Mouse (Mus musculus) Muller cell, postnatal 12 days (primary cell): ENCODE measurements around the gene Zfp991.
"Not testable (repeated sequence)": the region's sequence is repeated elsewhere in the genome, so short reads cannot be mapped to it uniquely, and the experiment has no call there.

Source experiments
- DNase-seq: peaks from one replicate; pipeline ENCODE4 v3.0.0-alpha.2; 2015; ENCODE audit errors: inconsistent ontology term

Zfp991 gene

DNA sequence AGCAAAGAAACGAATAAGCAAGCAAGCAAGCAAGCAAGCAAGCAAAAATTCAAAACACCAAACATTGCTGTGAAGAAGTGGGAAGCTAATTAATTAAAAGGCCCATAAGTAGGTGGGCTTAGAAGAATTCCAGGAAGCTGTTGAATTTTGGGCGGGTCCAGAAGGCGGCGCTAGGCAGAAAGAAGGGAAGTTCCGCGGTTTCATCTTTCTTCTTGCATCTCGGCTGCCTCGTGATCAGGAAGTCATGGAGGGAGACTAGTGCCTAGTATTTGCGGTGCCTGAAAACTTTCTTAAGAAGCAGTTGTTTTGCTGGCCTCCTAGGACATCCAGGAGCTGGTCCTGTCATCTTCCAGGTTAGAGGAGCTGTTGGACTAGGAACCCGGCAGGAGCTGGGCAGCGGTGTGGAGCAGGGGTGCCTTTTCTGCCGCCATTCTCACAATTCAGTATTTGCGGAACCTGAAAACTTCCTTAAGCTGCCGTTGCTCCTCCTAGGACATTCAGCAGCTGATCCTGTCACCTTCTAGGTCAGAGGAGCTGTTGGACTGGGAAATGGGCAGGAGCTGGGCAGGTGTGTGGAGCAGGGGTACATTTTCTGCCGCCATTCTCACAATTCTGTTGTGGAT, at the start of gene Zfp991:
Gene Zfp991 (plus strand): TSS at position 202 of the 623 bp plus-strand sequence.
- not testable (repeated sequence) for DNase-seq

DNA sequence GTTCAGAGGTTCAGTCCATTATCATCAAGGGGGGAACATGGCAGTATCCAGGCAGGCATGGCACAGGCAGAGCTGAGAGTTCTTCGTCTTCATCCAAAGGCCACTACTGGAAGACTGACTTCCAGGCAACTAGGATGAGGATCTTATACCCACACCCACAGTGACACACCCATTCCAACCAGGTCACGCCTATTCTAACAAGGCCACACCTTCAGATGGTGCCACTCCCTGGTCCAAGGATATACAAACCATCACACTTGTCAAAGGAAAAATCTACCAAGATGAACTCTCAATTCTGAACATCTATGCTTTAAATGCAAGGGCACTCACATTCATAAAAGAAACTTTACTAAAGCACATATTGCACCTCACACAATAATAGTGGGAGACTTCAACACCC, 36.2 kb upstream of the Zfp991 start:
- DNase-seq, result not testable (repeated sequence)

DNA sequence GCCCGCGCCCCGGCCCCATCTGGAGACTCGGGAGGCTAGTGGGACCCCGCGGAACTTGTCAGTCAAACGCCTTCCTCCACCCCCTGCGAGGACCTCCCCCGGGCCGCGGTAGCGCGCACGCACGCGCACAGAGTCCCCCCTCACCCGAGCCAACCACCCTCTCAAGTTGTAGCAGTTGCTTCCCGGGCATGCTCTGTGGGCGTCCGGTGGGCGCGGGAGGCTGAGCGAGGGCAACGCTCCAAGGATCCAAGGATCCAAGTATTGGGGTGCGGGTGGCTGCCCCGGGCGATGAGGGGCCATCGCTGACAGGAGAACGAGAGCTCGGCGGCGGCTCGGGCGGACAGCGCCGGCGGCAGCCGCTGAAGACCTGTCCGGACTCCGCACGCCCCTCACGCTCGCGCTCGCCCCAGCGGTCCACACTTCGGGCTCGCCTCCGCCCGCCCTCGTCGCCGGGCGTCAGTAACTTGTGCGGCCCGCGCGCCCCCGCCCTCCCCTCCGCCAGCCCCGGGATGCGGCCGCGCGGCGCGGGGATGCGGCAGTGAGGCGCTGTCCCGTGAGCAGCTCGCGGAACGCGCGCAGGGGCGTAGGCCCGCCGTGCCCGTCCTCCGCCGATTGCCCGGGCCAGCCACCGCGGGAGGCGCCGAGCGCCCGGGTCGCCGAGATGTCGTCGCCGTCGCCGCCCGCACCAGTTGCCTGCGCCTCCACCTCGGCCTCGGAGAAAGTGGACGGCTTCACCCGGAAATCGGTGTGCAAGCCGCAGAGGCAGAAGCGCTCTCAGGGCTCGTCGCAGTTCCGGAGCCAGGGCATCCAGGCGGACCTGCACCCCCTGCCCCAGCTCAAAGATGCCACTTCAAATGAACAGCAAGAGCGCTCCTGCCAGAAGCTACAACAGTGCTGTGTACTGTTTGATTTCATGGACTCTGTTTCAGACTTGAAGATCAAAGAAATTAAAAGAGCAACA, 29.9 kb upstream of the Zfp991 start:
- peak; percentile 19 for DNase-seq

DNA sequence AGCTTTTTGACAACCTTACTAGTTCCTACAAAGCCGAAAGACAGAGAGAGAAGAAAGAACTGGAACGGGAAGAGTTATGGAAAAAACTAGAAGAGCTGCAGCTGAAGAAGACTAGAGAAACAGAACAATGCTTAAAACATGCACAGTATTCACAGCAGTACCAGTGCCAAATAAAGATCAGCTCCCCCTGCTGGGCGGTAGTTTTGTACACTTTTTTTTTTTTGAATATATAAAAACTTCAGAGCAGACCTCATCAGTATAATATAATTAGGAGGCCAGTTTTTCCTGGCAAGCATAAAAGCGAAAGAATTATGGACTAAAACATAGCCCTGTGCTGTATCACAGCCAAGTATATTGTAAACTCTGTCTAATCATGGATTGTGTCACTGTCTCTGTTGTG, 28.0 kb upstream of the Zfp991 start:
- DNase-seq, result not testable (repeated sequence)

DNA sequence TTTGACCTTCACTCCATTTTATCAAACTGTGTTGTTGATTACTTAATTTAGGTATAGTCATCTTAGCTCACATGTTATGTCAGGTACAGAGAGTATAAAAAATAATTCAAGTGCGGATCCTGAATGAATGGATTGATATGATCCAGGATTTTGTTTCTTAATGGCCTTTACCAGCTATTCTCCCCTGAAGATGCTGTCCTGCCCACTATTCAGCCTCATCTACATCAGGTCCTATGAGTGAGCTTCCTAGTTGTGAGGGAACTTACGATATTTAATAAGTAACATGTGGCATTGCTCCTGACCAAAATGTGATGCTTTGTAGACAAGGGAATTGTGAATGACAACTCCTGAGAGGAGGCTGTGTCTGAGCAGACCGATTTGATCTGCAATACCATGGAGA, 14.0 kb upstream of the Zfp991 start:
- DNase-seq, result not testable (repeated sequence)

DNA sequence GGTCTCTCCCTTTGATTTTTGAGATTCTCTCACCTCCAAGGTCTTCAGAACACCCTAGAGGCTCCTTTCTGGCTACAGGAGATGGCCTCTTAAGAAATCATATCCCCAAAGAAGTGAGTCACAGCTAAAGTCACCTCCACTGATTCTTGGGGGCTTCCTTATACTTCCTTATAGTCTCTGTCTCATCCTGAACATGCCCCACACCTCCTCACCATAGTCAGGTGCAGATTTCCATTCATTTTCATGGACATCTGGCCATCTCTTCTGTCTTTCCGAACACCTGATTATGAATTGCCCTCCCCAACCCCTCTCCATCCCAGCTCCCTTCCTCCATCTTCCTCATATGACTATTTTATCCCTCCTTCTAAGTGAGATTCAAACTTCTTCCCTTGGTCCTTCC, 9.6 kb upstream of the Zfp991 start:
- DNase-seq, result not testable (repeated sequence)

DNA sequence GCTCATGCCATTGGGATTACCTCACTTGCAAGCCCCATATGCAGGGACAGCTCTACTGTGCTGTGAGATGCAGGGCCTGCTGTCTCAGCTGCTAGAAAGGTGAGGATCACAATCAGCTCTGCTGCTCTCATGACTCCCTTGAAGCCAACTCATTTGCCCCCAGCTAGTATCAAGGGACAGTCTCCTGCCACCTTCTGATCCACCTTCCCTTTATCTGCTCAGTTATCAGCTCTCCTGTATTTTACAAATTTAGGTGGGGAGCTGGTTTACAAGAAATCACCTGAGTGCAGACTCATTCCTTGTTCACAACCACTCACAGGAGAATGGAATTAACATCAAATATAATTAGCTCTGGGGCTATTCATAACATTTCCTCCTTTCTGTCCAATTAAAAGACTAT, 8.0 kb upstream of the Zfp991 start:
- DNase-seq, result not testable (repeated sequence)

DNA sequence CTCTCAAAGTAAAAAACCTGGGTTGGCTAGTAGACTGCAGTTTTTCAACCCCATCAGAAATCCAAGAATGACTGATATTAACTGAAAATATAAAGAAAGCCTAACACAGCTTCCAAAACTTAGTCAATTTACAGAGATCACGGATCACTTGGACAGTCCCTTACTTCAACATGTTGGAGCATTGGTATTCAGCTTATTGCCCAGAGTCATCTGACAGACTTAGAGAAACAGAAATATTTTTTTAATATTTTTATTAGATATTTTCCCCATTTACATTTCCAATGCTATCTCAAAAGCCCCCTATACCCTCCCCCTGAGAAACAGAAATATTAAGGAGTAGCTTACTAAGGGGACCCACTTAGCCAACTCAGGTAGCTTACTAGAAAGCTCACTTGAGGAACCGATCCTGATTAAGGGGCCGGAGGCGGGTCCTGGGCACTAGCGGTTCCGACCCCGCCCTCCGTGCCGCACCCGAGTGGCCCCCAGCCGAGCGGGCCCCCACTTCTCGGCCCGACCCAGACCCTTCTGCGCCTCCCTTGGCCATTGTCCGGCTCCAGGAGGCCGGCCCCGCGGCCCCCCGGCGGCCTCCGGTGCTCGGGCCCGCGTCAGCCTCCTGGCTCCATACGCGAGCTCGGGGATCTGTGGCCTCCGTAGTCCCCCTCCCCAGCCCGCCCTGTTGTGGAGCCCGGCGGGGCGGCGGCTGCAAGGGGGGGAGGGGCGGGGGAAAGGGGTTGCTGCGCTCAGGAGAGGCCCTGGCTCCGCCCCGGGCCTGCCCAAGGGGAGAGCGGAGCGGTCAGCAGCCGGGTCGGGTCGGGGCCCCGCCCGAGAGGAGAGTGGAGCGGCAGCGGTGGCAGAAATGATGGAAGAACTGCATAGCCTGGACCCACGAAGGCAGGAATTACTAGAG, 7.2 kb upstream of the Zfp991 start:
- peak; percentile 70 for DNase-seq

DNA sequence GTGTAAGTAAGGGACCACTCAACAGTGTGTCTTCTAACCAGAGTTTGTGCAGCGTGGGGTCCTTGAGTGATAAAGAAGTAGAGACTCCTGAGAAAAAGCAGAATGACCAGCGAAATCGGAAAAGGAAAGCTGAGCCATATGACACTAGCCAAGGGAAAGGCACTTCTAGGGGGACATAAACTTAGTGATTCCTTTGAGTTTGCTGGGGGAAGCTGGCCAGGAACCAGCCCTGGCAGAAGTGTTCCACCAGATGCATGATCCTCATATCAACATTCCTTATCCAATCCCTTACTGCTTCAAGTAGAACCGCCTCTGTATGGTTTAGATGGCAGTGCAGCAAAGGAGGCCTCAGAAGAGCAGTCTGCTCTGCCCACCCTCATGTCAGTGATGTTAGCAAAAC, 6.5 kb upstream of the Zfp991 start:
- DNase-seq, result not testable (repeated sequence)

DNA sequence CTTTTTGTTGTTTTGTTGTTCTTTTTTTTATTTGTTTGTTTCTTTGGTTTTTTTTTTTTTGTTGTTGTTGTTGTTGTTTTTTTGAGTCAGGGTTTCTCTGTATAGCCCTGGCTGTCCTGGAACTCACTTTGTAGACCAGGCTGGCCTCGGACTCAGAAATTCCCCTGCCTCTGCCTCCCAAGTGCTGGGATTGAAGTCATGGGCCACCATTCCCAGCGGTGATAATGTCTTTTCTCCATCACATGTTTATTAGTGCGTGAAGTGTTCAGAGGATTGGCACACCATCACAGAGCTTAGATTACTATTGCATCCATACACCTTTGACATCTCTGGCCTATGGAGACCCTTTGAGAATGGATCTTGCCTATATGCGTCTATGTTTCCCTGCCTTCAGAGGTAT, 6.0 kb upstream of the Zfp991 start:
- DNase-seq, result not testable (repeated sequence)

DNA sequence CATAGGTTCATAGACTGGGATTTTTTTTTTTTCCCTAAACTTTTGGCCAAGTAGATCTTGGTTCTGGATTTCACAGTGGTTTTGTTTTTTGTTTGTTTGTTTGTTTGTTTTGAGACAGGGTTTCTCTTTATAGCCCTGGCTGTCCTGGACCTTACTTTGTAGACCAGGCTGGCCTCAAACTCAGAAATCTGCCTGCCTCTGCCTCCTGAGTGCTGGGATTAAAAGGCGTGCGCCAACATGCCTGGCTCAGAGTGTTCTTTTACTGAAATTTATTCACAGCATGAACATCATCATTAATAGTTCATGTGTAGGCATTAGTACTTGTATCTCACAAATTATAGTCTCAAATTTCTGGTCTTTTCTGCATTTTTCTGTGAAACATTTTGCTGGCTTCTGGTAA, 5.4 kb upstream of the Zfp991 start:
- DNase-seq, result not testable (repeated sequence)

DNA sequence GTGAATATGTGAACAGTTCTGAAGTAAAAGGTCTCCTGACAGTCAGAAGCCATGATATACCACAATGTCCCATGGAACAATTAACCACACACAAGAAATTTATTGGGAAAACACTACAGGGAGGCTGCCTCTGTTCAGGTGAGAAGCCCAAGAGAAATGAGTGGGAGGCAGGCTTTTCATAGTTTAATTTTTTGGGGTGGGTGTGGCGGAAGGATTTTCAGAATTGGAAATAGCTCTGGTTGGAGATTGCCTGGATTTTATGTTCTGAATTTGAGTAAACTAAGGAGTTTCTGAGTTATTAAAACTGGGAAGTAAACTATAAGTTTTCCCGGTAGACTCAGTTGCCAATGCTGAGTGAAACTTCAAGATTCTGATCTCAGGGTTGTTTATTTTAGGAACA, 4.7 kb upstream of the Zfp991 start:
- not testable (repeated sequence) for DNase-seq

DNA sequence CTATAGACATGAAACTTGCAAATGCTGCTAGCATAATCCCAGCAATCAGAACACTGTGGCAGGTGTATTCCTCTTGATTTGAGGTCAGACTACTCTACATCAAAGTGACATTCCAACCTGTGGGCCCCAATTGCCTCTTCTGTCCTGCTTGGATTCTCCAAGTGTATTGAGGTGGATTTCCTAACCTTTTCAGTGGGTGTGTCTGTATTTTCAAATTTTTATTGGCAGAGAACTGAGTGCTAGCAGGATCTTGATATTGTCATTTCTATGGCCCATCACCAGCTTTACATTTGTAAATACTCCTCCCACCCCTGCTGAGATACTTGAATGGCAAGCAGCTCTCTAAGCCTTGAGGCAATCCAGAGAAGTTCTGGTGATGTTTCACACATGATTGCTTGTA, 3.7 kb upstream of the Zfp991 start:
- not testable (repeated sequence) for DNase-seq

DNA sequence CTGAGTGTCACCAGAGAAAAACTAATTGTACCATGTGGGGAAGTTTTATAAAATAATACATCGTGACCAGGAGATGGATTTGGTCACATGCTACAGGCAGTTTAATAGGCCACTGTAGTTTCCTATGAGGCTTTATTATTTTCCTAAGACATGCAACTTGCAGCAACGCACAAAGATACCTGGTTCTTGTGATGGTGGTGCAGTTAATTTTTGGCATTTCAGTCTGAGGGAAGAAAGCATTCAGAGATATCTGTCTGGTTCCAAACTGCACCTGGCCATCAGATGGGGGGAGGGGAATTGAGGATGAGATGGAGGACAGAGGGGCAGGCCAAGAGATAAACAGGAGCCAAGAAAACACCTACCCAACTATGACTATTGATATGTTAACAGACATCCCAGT, 1.8 kb downstream of the Zfp991 start:
- not testable (repeated sequence) for DNase-seq

DNA sequence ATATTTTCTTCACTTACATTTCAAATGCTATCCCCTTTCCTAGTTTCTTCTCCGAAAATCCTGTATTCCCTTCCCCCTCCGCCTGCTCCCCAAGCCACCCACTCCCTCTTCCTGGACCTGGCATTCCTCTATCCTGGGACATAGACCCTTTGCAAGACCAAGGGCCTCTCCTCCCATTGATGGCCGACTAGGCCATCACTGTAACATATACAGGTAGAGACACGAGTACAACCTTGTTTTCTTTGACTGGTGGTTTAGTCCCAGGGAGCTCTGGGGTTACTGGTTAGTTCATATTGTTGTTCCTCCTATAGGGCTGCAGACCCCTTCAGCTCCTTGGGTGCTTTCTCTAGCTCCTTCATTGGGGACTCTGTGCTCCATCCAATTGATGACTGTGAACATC, 9.9 kb downstream of the Zfp991 start:
- not testable (repeated sequence) for DNase-seq

DNA sequence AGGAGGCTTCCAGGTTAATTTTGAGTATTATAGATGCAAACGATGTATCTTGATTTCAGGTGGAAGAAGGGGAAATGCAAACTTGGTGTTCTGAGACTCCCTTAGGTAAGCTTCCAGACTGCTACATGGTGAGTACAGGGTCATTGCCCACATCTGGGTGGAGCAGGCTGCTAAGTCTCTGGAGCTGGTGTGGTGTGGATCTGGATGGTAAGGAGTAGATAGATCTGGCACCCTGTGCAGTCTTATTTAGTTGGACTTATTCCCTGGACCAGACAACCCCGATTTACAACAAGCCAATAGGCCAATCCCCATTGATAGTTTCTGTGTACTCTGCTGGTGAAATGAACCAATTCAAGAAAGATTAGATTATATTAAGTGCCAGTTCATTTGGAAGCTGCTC, 33.4 kb downstream of the Zfp991 start:
- not testable (repeated sequence) for DNase-seq

DNA sequence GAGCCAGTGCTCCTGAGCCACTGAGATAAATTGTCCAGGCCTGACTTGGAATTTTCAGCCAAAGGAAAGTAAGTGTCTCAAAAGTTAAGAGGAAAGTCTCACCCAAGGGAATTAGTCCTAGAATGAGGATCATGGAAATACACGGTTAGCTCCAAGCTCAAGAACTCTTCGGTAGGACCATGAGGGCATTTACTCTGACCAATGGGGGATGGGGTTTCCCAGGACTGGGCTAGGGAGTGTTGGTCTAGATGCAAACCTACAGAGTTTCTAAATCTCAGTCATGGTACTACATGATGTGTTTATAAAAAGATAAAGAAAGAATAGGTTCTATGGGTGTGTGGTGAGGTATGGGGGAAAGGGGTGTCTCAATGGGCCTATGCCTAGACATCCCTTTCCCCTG, 38.7 kb downstream of the Zfp991 start:
- DNase-seq, result not testable (repeated sequence)

DNA sequence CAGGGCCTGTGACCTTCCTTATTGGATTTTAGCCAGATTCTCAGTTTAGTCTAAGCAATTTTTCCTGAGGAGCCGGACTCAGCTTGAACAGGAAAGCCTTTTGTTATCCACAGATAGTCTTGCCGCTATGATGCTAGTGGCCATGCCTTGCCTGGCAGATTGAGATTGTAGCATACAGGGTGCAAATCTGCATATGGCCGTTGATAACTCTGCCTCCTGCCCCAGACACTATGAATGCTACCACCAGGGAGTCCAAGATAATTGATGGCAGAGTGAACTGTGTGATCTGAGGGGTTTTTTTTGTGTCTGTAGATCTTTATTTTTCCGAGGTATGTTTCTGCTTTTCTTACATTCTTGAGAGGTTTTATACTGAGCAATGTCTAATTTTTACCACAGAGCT, 39.7 kb downstream of the Zfp991 start:
- not testable (repeated sequence) for DNase-seq

DNA sequence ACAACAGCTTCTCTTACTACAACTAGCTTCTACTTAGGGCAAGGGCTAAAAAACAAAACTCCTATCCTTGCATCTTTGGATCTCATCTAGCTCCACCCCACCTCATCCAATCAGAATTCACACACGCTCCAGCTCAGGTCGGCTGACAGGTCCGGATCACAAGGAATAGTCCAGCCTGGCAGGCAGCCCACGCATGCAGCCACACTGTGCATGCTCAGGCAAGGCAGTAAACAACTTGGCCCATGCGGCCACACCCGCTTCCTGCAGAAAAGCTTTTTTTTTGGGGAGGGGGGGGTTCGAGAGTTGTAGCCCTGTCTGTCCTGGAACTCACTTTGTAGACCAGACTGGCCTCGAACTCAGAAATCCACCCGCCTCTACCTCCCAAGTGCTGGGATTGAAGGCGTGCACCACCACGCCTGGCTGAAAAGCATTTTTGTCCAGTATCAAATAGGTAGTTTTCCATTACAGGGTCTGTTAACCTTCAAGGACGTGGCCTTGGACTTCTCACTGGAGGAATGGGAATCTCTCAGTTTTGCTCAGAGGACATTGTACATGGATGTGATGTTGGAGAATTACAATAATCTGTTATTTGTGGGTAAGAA, 44.5 kb downstream of the Zfp991 start:
- DNase-seq, result not testable (repeated sequence)

DNA sequence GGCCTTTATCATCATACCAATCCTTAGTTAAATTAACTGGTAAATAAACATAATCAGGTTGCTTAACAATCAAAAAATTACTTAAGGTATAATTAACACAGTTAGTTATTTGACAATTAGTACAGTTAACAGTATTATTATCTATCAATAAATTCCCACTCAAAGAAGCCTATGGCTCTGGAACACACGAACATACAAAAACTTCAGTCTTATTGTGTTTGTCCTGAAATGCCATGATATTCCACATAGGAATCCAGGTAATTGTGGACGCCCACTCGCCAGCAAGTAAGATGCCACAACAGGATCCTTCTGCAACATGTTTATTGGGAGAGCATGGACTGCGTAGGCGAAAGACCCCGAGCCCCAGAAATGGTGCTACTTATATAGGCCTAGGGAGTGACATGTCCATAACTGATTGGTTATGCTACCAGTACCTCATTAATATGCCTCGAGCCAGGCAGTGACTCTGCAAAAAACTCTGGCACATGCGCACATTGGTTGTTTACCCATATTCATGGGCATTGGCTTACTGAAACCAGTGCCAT, 49.4 kb downstream of the Zfp991 start:
- not testable (repeated sequence) for DNase-seq
